Mouse (Mus musculus): ENCODE results near the gene Defa26. TPM values are rescaled to one million over a fixed set of nuclear protein-coding genes. Genes with fewer than 3 reads are reported as not detected.
"Not testable (repeated sequence)": the region's sequence is repeated elsewhere in the genome, so short reads cannot be mapped to it uniquely, and the experiment has no call there.

Gene Defa26
- not detected in 2 replicates for total RNA-seq (2012; rRNA removed)
- polyA plus RNA-seq (2012; ENCODE audit: insufficient read depth in 1 of 2, insufficient read length in 2 of 2, low read depth in 1 of 2, low replicate concordance in 2 of 2, missing spikeins in 1 of 2): not detected

DNA sequence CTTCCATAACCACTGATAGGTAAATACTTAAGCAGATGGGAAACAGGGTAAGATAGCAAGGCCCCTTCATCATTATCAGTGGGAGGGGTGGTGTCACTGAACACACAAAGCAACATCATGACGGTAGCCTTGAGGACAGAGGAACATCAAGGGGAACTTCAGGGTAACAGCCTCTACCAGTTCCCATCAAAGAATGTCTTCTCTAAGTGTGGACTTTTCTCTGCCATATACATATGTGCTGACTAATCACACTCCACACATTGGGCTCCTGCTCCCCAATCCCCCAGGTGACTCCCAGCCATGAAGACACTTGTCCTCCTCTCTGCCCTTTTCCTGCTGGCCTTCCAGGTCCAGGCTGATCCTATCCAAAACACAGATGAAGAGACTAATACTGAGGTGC is at the start of gene Defa26:
Gene Defa26, plus strand, starts transcription at position 301 of the 400 bp plus-strand sequence.
- not testable (repeated sequence) for DNase-seq (ENCODE audit: low read depth, low spot score); H3K4me1 ChIP-seq (ENCODE audit: control insufficient read depth in 1 of 2, insufficient read depth in 2 of 2, low read length in 2 of 2); H3K4me3 ChIP-seq (ENCODE audit: control insufficient read depth in 1 of 2, insufficient read depth in 1 of 2, low read depth in 2 of 2, low read length in 2 of 2)

DNA sequence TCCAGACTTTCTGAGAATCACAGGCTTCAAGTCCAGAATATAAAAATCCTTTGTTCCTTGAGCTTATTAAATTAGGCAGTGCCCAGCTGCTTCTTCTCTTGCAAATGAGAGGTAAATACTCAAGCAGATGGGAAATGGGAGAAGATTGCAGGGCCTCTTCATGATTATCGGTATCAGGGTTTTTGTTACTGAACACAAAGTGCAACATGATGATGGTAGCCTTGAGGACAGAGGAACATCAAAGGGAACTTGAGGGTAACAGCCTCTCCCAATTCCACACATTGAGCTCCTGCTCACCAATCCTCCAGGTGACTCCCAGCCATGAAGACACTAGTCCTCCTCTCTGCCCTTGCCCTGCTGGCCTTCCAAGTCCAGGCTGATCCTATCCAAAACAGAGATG is 35.3 kb upstream of the Defa26 start, which contains the start of gene Defa28:
Gene Defa28, plus strand, starts transcription at position 301 of the 400 bp plus-strand sequence.
- not testable (repeated sequence) for H3K9me3 ChIP-seq (replicated peaks; ENCODE audit: insufficient read depth, low read length)

More for the DNA sequence above, at the start of gene Defa26:
- not testable (repeated sequence) for H3K27ac ChIP-seq (ENCODE audit: control insufficient read depth, low read depth, low read length); H3K9ac ChIP-seq (ENCODE audit: control insufficient read depth, low read depth, low read length, poor library complexity, severe bottlenecking); H3K9me3 ChIP-seq (replicated peaks; ENCODE audit: insufficient read depth, low read length); H3K79me2 ChIP-seq (ENCODE audit: control insufficient read depth, insufficient read depth, low read length, poor library complexity); H3K27me3 ChIP-seq (ENCODE audit: control insufficient read depth in 1 of 2, insufficient read depth in 2 of 2, low read length in 2 of 2); H3K36me3 ChIP-seq (ENCODE audit: control insufficient read depth in 1 of 2, insufficient read depth in 2 of 2, low read length in 2 of 2)

GRCm38 (mm10) chr8:21594408-21594807 is 23.6 kb upstream of the Defa26 start, which contains the start of gene Gm7861:
Gene Gm7861 (minus strand): TSS chr8:21594508.
- not testable (repeated sequence) for H3K9me3 ChIP-seq (replicated peaks; ENCODE audit: insufficient read depth, low read length); H3K27me3 ChIP-seq (ENCODE audit: control insufficient read depth in 1 of 2, insufficient read depth in 2 of 2, low read length in 2 of 2); H3K79me2 ChIP-seq (ENCODE audit: control insufficient read depth, insufficient read depth, low read length, poor library complexity); H3K4me1 ChIP-seq (ENCODE audit: control insufficient read depth in 1 of 2, insufficient read depth in 2 of 2, low read length in 2 of 2); H3K27ac ChIP-seq (ENCODE audit: control insufficient read depth, low read depth, low read length); H3K36me3 ChIP-seq (ENCODE audit: control insufficient read depth in 1 of 2, insufficient read depth in 2 of 2, low read length in 2 of 2); DNase-seq (ENCODE audit: low read depth, low spot score); H3K4me3 ChIP-seq (ENCODE audit: control insufficient read depth in 1 of 2, insufficient read depth in 1 of 2, low read depth in 2 of 2, low read length in 2 of 2); H3K9ac ChIP-seq (ENCODE audit: control insufficient read depth, low read depth, low read length, poor library complexity, severe bottlenecking)

More for the DNA sequence above, 35.3 kb upstream of the Defa26 start, which contains the start of gene Defa28:
- H3K79me2 ChIP-seq (ENCODE audit: control insufficient read depth, insufficient read depth, low read length, poor library complexity); H3K9ac ChIP-seq (ENCODE audit: control insufficient read depth, low read depth, low read length, poor library complexity, severe bottlenecking); H3K36me3 ChIP-seq (ENCODE audit: control insufficient read depth in 1 of 2, insufficient read depth in 2 of 2, low read length in 2 of 2); H3K4me1 ChIP-seq (ENCODE audit: control insufficient read depth in 1 of 2, insufficient read depth in 2 of 2, low read length in 2 of 2); H3K4me3 ChIP-seq (ENCODE audit: control insufficient read depth in 1 of 2, insufficient read depth in 1 of 2, low read depth in 2 of 2, low read length in 2 of 2); DNase-seq (ENCODE audit: low read depth, low spot score); H3K27ac ChIP-seq (ENCODE audit: control insufficient read depth, low read depth, low read length); H3K27me3 ChIP-seq (ENCODE audit: control insufficient read depth in 1 of 2, insufficient read depth in 2 of 2, low read length in 2 of 2): not testable (repeated sequence)

- H3K9me3 ChIP-seq (replicated peaks; ENCODE audit: insufficient read depth, low read length); H3K9ac ChIP-seq (ENCODE audit: control insufficient read depth, low read depth, low read length, poor library complexity, severe bottlenecking); H3K27me3 ChIP-seq (ENCODE audit: control insufficient read depth in 1 of 2, insufficient read depth in 2 of 2, low read length in 2 of 2); H3K79me2 ChIP-seq (ENCODE audit: control insufficient read depth, insufficient read depth, low read length, poor library complexity); H3K36me3 ChIP-seq (ENCODE audit: control insufficient read depth in 1 of 2, insufficient read depth in 2 of 2, low read length in 2 of 2); H3K4me1 ChIP-seq (ENCODE audit: control insufficient read depth in 1 of 2, insufficient read depth in 2 of 2, low read length in 2 of 2); H3K4me3 ChIP-seq (ENCODE audit: control insufficient read depth in 1 of 2, insufficient read depth in 1 of 2, low read depth in 2 of 2, low read length in 2 of 2); H3K27ac ChIP-seq (ENCODE audit: control insufficient read depth, low read depth, low read length); DNase-seq (ENCODE audit: low read depth, low spot score): not testable (repeated sequence)
Measured at GRCm38 (mm10) chr8:21655480-21655879, 37.5 kb downstream of the Defa26 start, which contains the start of gene Defa17. Gene Defa17 (plus strand): TSS chr8:21655780.

- not testable (repeated sequence) for H3K4me1 ChIP-seq (ENCODE audit: control insufficient read depth in 1 of 2, insufficient read depth in 2 of 2, low read length in 2 of 2)
Measured at GRCm38 (mm10) chr8:21665497-21665896, 47.5 kb downstream of the Defa26 start, which contains the start of gene Defa34. Gene Defa34 (plus strand): TSS chr8:21665797.

More at GRCm38 (mm10) chr8:21665497-21665896, 47.5 kb downstream of the Defa26 start, which contains the start of gene Defa34:
- not testable (repeated sequence) for H3K4me3 ChIP-seq (ENCODE audit: control insufficient read depth in 1 of 2, insufficient read depth in 1 of 2, low read depth in 2 of 2, low read length in 2 of 2); DNase-seq (ENCODE audit: low read depth, low spot score); H3K9me3 ChIP-seq (replicated peaks; ENCODE audit: insufficient read depth, low read length); H3K36me3 ChIP-seq (ENCODE audit: control insufficient read depth in 1 of 2, insufficient read depth in 2 of 2, low read length in 2 of 2); H3K9ac ChIP-seq (ENCODE audit: control insufficient read depth, low read depth, low read length, poor library complexity, severe bottlenecking); H3K79me2 ChIP-seq (ENCODE audit: control insufficient read depth, insufficient read depth, low read length, poor library complexity); H3K27me3 ChIP-seq (ENCODE audit: control insufficient read depth in 1 of 2, insufficient read depth in 2 of 2, low read length in 2 of 2); H3K27ac ChIP-seq (ENCODE audit: control insufficient read depth, low read depth, low read length)

Other genes with a start within 250 kb of the Defa26 start
- gene Defa2, start 239.7 kb upstream of the Defa26 start, total RNA-seq (2012; rRNA removed): not detected in 2 replicates
- gene Defa2, start 239.7 kb upstream of the Defa26 start, polyA plus RNA-seq (2012; ENCODE audit: insufficient read depth in 1 of 2, insufficient read length in 2 of 2, low read depth in 1 of 2, low replicate concordance in 2 of 2, missing spikeins in 1 of 2): not detected
- not detected in 2 replicates for gene Defa33, start 226.4 kb upstream of the Defa26 start, total RNA-seq (2012; rRNA removed)
- gene Defa33, start 226.4 kb upstream of the Defa26 start, polyA plus RNA-seq (2012; ENCODE audit: insufficient read depth in 1 of 2, insufficient read length in 2 of 2, low read depth in 1 of 2, low replicate concordance in 2 of 2, missing spikeins in 1 of 2): not detected
- gene Defa36, start 190.8 kb upstream of the Defa26 start, total RNA-seq (2012; rRNA removed): not detected in 2 replicates
- gene Defa36, start 190.8 kb upstream of the Defa26 start, polyA plus RNA-seq (2012; ENCODE audit: insufficient read depth in 1 of 2, insufficient read length in 2 of 2, low read depth in 1 of 2, low replicate concordance in 2 of 2, missing spikeins in 1 of 2): not detected
- not detected in 2 replicates for gene Gm7849, start 161.6 kb upstream of the Defa26 start, total RNA-seq (2012; rRNA removed)
- gene Gm7849, start 161.6 kb upstream of the Defa26 start, polyA plus RNA-seq (2012; ENCODE audit: insufficient read depth in 1 of 2, insufficient read length in 2 of 2, low read depth in 1 of 2, low replicate concordance in 2 of 2, missing spikeins in 1 of 2): not detected
- not detected in 2 replicates for gene Defa20, start 108.9 kb upstream of the Defa26 start, total RNA-seq (2012; rRNA removed)
- not detected for gene Defa20, start 108.9 kb upstream of the Defa26 start, polyA plus RNA-seq (2012; ENCODE audit: insufficient read depth in 1 of 2, insufficient read length in 2 of 2, low read depth in 1 of 2, low replicate concordance in 2 of 2, missing spikeins in 1 of 2)
- gene Defa32, start 89.2 kb upstream of the Defa26 start, total RNA-seq (2012; rRNA removed): not detected in 2 replicates
- gene Defa32, start 89.2 kb upstream of the Defa26 start, polyA plus RNA-seq (2012; ENCODE audit: insufficient read depth in 1 of 2, insufficient read length in 2 of 2, low read depth in 1 of 2, low replicate concordance in 2 of 2, missing spikeins in 1 of 2): not detected
- not detected in 2 replicates for gene Defa37, start 52.8 kb upstream of the Defa26 start, total RNA-seq (2012; rRNA removed)
- not detected for gene Defa37, start 52.8 kb upstream of the Defa26 start, polyA plus RNA-seq (2012; ENCODE audit: insufficient read depth in 1 of 2, insufficient read length in 2 of 2, low read depth in 1 of 2, low replicate concordance in 2 of 2, missing spikeins in 1 of 2)
- gene Defa28, start 35.2 kb upstream of the Defa26 start, total RNA-seq (2012; rRNA removed): not detected in 2 replicates
- not detected for gene Defa28, start 35.2 kb upstream of the Defa26 start, polyA plus RNA-seq (2012; ENCODE audit: insufficient read depth in 1 of 2, insufficient read length in 2 of 2, low read depth in 1 of 2, low replicate concordance in 2 of 2, missing spikeins in 1 of 2)
- not detected in 2 replicates for gene Gm7861, start 23.7 kb upstream of the Defa26 start, total RNA-seq (2012; rRNA removed)
- gene Gm7861, start 23.7 kb upstream of the Defa26 start, polyA plus RNA-seq (2012; ENCODE audit: insufficient read depth in 1 of 2, insufficient read length in 2 of 2, low read depth in 1 of 2, low replicate concordance in 2 of 2, missing spikeins in 1 of 2): not detected
- gene Defa17, start 37.6 kb downstream of the Defa26 start, total RNA-seq (2012; rRNA removed): not detected in 2 replicates
- not detected for gene Defa17, start 37.6 kb downstream of the Defa26 start, polyA plus RNA-seq (2012; ENCODE audit: insufficient read depth in 1 of 2, insufficient read length in 2 of 2, low read depth in 1 of 2, low replicate concordance in 2 of 2, missing spikeins in 1 of 2)
- not detected in 2 replicates for gene Defa34, start 47.6 kb downstream of the Defa26 start, total RNA-seq (2012; rRNA removed)
- not detected for gene Defa34, start 47.6 kb downstream of the Defa26 start, polyA plus RNA-seq (2012; ENCODE audit: insufficient read depth in 1 of 2, insufficient read length in 2 of 2, low read depth in 1 of 2, low replicate concordance in 2 of 2, missing spikeins in 1 of 2)
- not detected in 2 replicates for gene AY761184, start 85.5 kb downstream of the Defa26 start, total RNA-seq (2012; rRNA removed)
- gene AY761184, start 85.5 kb downstream of the Defa26 start, polyA plus RNA-seq (2012; ENCODE audit: insufficient read depth in 1 of 2, insufficient read length in 2 of 2, low read depth in 1 of 2, low replicate concordance in 2 of 2, missing spikeins in 1 of 2): not detected
- not detected in 2 replicates for gene Defa24, start 116.3 kb downstream of the Defa26 start, total RNA-seq (2012; rRNA removed)
- gene Defa24, start 116.3 kb downstream of the Defa26 start, polyA plus RNA-seq (2012; ENCODE audit: insufficient read depth in 1 of 2, insufficient read length in 2 of 2, low read depth in 1 of 2, low replicate concordance in 2 of 2, missing spikeins in 1 of 2): not detected
- gene Defb50, start 205.4 kb downstream of the Defa26 start, total RNA-seq (2012; rRNA removed): not detected in 2 replicates
- gene Defb50, start 205.4 kb downstream of the Defa26 start, polyA plus RNA-seq (2012; ENCODE audit: insufficient read depth in 1 of 2, insufficient read length in 2 of 2, low read depth in 1 of 2, low replicate concordance in 2 of 2, missing spikeins in 1 of 2): not detected
- not detected in 2 replicates for gene Defb2, start 221.7 kb downstream of the Defa26 start, total RNA-seq (2012; rRNA removed)
- not detected for gene Defb2, start 221.7 kb downstream of the Defa26 start, polyA plus RNA-seq (2012; ENCODE audit: insufficient read depth in 1 of 2, insufficient read length in 2 of 2, low read depth in 1 of 2, low replicate concordance in 2 of 2, missing spikeins in 1 of 2)
- gene Defb10, start 240.7 kb downstream of the Defa26 start, total RNA-seq (2012; rRNA removed): not detected in 2 replicates
- gene Defb10, start 240.7 kb downstream of the Defa26 start, polyA plus RNA-seq (2012; ENCODE audit: insufficient read depth in 1 of 2, insufficient read length in 2 of 2, low read depth in 1 of 2, low replicate concordance in 2 of 2, missing spikeins in 1 of 2): not detected

Data from MEL (cell line).